Mouse (Mus musculus) hindlimb bud, embryonic 11.5 days (tissue): ENCODE measurements at regions not wholly inside any gene's neighbourhood (a gene's known extent, or its start where the extent isn't known, plus 50 kb on each side); places are given as distances from the start of the nearest gene placed in this dataset.
"Not testable (repeated sequence)": the region's sequence is repeated elsewhere in the genome, so short reads cannot be mapped to it uniquely, and the experiment has no call there.

ENCODE experiments used
- DNase-seq: peaks from one replicate; pipeline ENCODE4 v3.0.0-alpha.2; 2012; ENCODE audit warnings: low read depth, low spot score; ENCODE audit errors: extremely low spot score

- no peak for DNase-seq
These were observed 600.8 kb upstream of the Igfbp3 start for GRCm38 (mm10) chr11:7814556-7814955.

GRCm38 (mm10) chr11:7812436-7812835, 598.7 kb upstream of the Igfbp3 start:
- no peak for DNase-seq

- no peak for DNase-seq
These were observed 596.0 kb upstream of the Igfbp3 start for GRCm38 (mm10) chr11:7809741-7810140.

GRCm38 (mm10) chr11:7796373-7796772, 582.6 kb upstream of the Igfbp3 start:
- no peak for DNase-seq

- DNase-seq: no peak
These were observed 580.5 kb upstream of the Igfbp3 start for GRCm38 (mm10) chr11:7794206-7794605.

- DNase-seq: no peak
These were observed 566.9 kb upstream of the Igfbp3 start for GRCm38 (mm10) chr11:7780476-7781112.

- DNase-seq: not testable (repeated sequence)
These were observed 561.6 kb upstream of the Igfbp3 start for GRCm38 (mm10) chr11:7775361-7775760.

GRCm38 (mm10) chr11:7765303-7765702, 551.6 kb upstream of the Igfbp3 start:
- no peak for DNase-seq

GRCm38 (mm10) chr11:7758862-7759467, 545.2 kb upstream of the Igfbp3 start:
- DNase-seq: no peak
